Mouse (Mus musculus) liver, postnatal 0 days (tissue): ENCODE measurements at regions not wholly inside any gene's neighbourhood (a gene's known extent, or its start where the extent isn't known, plus 50 kb on each side); places are given as distances from the start of the nearest gene placed in this dataset.
A peak's percentile ranks its signal among the peaks of the same experiment; 100 is the strongest.

Source experiments
- ATAC-seq: fragments of 200-750 bp; cut with Nextera tagmentation; 2 replicates; pipeline ENCODE4 v1.8.0; 2017; ENCODE audit warnings: mild to moderate bottlenecking, moderate library complexity
- DNase-seq: peaks from one replicate; pipeline ENCODE4 v3.0.0-alpha.2; 2016
- H3K27ac ChIP-seq: fragments of 300-500 bp; sonication (generic); 2 replicates; pipeline ENCODE4 v1.5.1; 2014; ENCODE audit warnings: antibody characterized with exemption, moderate library complexity, mild to moderate bottlenecking, low read depth
- H3K27me3 ChIP-seq: fragments of 300-500 bp; sonication (generic); 2 replicates; pipeline ENCODE4 v1.6.1; 2014; ENCODE audit warnings: low read length, control low read depth, mixed read lengths; ENCODE audit not compliant: insufficient read depth
- H3K36me3 ChIP-seq: fragments of 300-500 bp; sonication (generic); replicated peaks from 2 replicates; pipeline ENCODE4 v1.6.1; 2014; ENCODE audit warnings: mild to moderate bottlenecking, control low read depth, low read length, moderate library complexity, mixed read lengths; ENCODE audit not compliant: insufficient read depth
- H3K4me1 ChIP-seq: fragments of 300-500 bp; sonication (generic); 2 replicates; pipeline ENCODE4 v1.6.1; 2014; ENCODE audit warnings: antibody characterized with exemption, mild to moderate bottlenecking, control low read depth; ENCODE audit not compliant: insufficient read depth
- H3K4me2 ChIP-seq: fragments of 300-500 bp; sonication (generic); 2 replicates; pipeline ENCODE4 v1.6.1; 2014; ENCODE audit warnings: low read depth, mild to moderate bottlenecking, low read length, moderate library complexity, mixed read lengths
- H3K4me3 ChIP-seq: fragments of 300-500 bp; sonication (generic); 2 replicates; pipeline ENCODE4 v1.5.1; 2014; ENCODE audit warnings: low read depth, low read length
- H3K9ac ChIP-seq: fragments of 300-500 bp; sonication (generic); replicated peaks from 2 replicates; pipeline ENCODE4 v1.6.1; 2014; ENCODE audit warnings: mild to moderate bottlenecking, moderate library complexity
- H3K9me3 ChIP-seq: fragments of 300-500 bp; sonication (generic); 2 replicates; pipeline ENCODE4 v1.6.1; 2016; ENCODE audit warnings: mild to moderate bottlenecking, control low read depth, low read length, mixed read lengths
- CTCF ChIP-seq: sonication (generic); IDR thresholded peaks from 2 replicates; pipeline ENCODE4 v1.5.1; 2016; ENCODE audit warnings: antibody characterized with exemption, low read depth
- EP300 ChIP-seq: IDR thresholded peaks from 2 replicates; pipeline ENCODE4 v1.6.1; 2016; ENCODE audit warnings: antibody characterized with exemption, low read depth, mild to moderate bottlenecking
- WGBS: fragments of 180-500 bp; shearing (Covaris S2); extraction: QIAGEN DNeasy Blood & Tissue Kit; methylation state at CpG from one replicate; pipeline ENCODE4 v1.1.7; 2014; ENCODE audit not compliant: insufficient replicate concordance; 5-methylcytosine and 5-hydroxymethylcytosine counted together

GRCm38 (mm10) chr7:70810411-70811090, 444.0 kb upstream of the Nr2f2 start:
- DNase-seq (no peak), ATAC-seq (no peak)
- 76% methylated on average over 18 of the region's 18 CpGs for WGBS

GRCm38 (mm10) chr7:70804281-70804680, 437.7 kb upstream of the Nr2f2 start:
- Histone ChIP-seq H3K9me3 (no peaks in the 10 kb centered on the region), H3K4me2 (no peak overlapping the region), H3K9ac (no peak overlapping the region), H3K36me3 (no peaks in the 10 kb centered on the region), H3K27me3 (no peaks in the 10 kb centered on the region), H3K4me3 (no peak overlapping the region), H3K27ac (no peak overlapping the region), H3K4me1 (no peaks in the 10 kb centered on the region)
- no peak for DNase-seq
- ATAC-seq = no peak
- TF ChIP-seq CTCF (no peak), EP300 (no peak)
- WGBS = 56% methylated on average over 1 of the region's 1 CpGs

More at GRCm38 (mm10) chr7:70810411-70811090, 444.0 kb upstream of the Nr2f2 start:
- H3K4me1 ChIP-seq = no peaks in the 10 kb centered on the region
- H3K4me2 ChIP-seq = no peak overlapping the region
- no peak overlapping the region for H3K4me3 ChIP-seq
- no peak overlapping the region for H3K27ac ChIP-seq
- no peaks in the 10 kb centered on the region for H3K9me3 ChIP-seq
- no peak overlapping the region for H3K9ac ChIP-seq
- no peaks in the 10 kb centered on the region for H3K27me3 ChIP-seq
- TF ChIP-seq EP300 (no peak), CTCF (no peak)
- H3K36me3 ChIP-seq = no peaks in the 10 kb centered on the region

- Histone ChIP-seq H3K9ac (no peak overlapping the region), H3K4me3 (no peak overlapping the region), H3K9me3 (no peaks in the 10 kb centered on the region), H3K36me3 (no peaks in the 10 kb centered on the region), H3K4me1 (peaks cover 4% of the 10 kb centered on the region; the same call in 1 of the 2 replicates), H3K27ac (peak overlapping the region; percentile 76), H3K27me3 (no peaks in the 10 kb centered on the region), H3K4me2 (no peak overlapping the region)
- no peak for DNase-seq
- TF ChIP-seq CTCF (no peak), EP300 (no peak)
- ATAC-seq = no peak
- 53% methylated on average over 1 of the region's 1 CpGs for WGBS
These were observed 433.4 kb upstream of the Nr2f2 start for GRCm38 (mm10) chr7:70799976-70800375.

GRCm38 (mm10) chr7:70799031-70799766, 432.7 kb upstream of the Nr2f2 start:
- H3K4me3 ChIP-seq = no peak overlapping the region
- no peak overlapping the region for H3K9ac ChIP-seq
- peak overlapping the region; percentile 76 for H3K27ac ChIP-seq
- H3K27me3 ChIP-seq = no peaks in the 10 kb centered on the region
- H3K4me1 ChIP-seq = peaks cover 4% of the 10 kb centered on the region; the same call in 1 of the 2 replicates
- peak overlapping the region; percentile 20; the same call in 1 of the 2 replicates for H3K4me2 ChIP-seq
- TF ChIP-seq EP300 = peak; percentile 36; the same call in 1 of the 2 replicates
- no peak for TF ChIP-seq CTCF
- ATAC-seq (peak; percentile 86), DNase-seq (peak; percentile 24)
- no peaks in the 10 kb centered on the region for H3K36me3 ChIP-seq
- 47% methylated on average over 6 of the region's 6 CpGs for WGBS
- H3K9me3 ChIP-seq = no peaks in the 10 kb centered on the region

- H3K4me1 ChIP-seq = peaks cover 4% of the 10 kb centered on the region; the same call in 1 of the 2 replicates
- no peak for DNase-seq
- 53% methylated on average over 12 of the region's 12 CpGs for WGBS
- H3K9ac ChIP-seq = no peak overlapping the region
- no peak overlapping the region for H3K27ac ChIP-seq
- H3K27me3 ChIP-seq = no peaks in the 10 kb centered on the region
- TF ChIP-seq EP300 = no peak
- no peak for TF ChIP-seq CTCF
- no peak for ATAC-seq
- H3K36me3 ChIP-seq = no peaks in the 10 kb centered on the region
- H3K4me2 ChIP-seq = no peak overlapping the region
- H3K4me3 ChIP-seq = no peak overlapping the region
- no peaks in the 10 kb centered on the region for H3K9me3 ChIP-seq
These were observed 429.7 kb upstream of the Nr2f2 start for GRCm38 (mm10) chr7:70796038-70796760.
